In genomic region chr5:88584061-88584460, GRCm38 (mm10) we compare ENCODE assay signal across 10 mouse cellular contexts. TPM values are rescaled to one million over a fixed set of nuclear protein-coding genes. Genes with fewer than 3 reads are reported as not detected.
A peak's percentile ranks its signal among the peaks of the same experiment; 100 is the strongest.
DNase-seq lines count a peak whose midpoint lies in the region; ATAC-seq lines count a peak whose summit lies in the region.
"Had no signal": no experiment of that assay in that cellular context is flagged by ENCODE, and none has a peak within 500 bp of the region (broad histone marks: within the 10 kb centered on the region; RNA-seq: fewer than 3 reads in every experiment).

No protein-coding gene starts in this region.

- peak overlapping the region; percentile 35 for H3K4me2 ChIP-seq in embryonic facial prominence, embryonic 15.5 days (replicated peaks)

- intact Hi-C loops in left cerebral cortex, postnatal 10 days (cut with DNase I): no loop called here

- peak overlapping the region; percentile 19; the same call in 1 of the 2 replicates for H3K4me3 ChIP-seq in heart, embryonic 10.5 days
- H3K4me3 ChIP-seq in embryonic facial prominence, embryonic 15.5 days (replicated peaks): peak overlapping the region; percentile 24
- H3K4me3 ChIP-seq: megakaryocyte, embryonic 14.5 days had no signal

- peak overlapping the region; percentile 53 for H3K27ac ChIP-seq in heart, embryonic 10.5 days
- H3K27ac ChIP-seq in embryonic facial prominence, embryonic 15.5 days (replicated peaks): no peak overlapping the region

- H3K9me3 ChIP-seq in heart, embryonic 10.5 days: no peaks in the 10 kb centered on the region
- no peaks in the 10 kb centered on the region for H3K9me3 ChIP-seq in embryonic facial prominence, embryonic 15.5 days (replicated peaks)
- H3K9me3 ChIP-seq: G1E; megakaryocyte, embryonic 14.5 days had no signal

- ATAC-seq in embryonic facial prominence, embryonic 15.5 days (ENCODE audit: insufficient number of reproducible peaks, low FRiP score, low TSS enrichment, low read depth): no peak
- ATAC-seq in erythroid progenitor cell, adult 5-6 weeks (replicated peaks; ENCODE audit: low FRiP score, poor library complexity, severe bottlenecking): no peak

- no peaks in the 10 kb centered on the region for H3K27me3 ChIP-seq in heart, embryonic 10.5 days (ENCODE audit: insufficient read depth, poor library complexity, severe bottlenecking)
- no peaks in the 10 kb centered on the region for H3K27me3 ChIP-seq in embryonic facial prominence, embryonic 15.5 days
- H3K27me3 ChIP-seq: megakaryocyte, embryonic 14.5 days had no signal

- WGBS in heart, embryonic 10.5 days: 37% methylated on average over 9 of the region's 9 CpGs
- 36% methylated on average over 9 of the region's 9 CpGs for WGBS in embryonic facial prominence, embryonic 15.5 days

- DNase-seq in heart, embryonic 10.5 days (ENCODE audit: low spot score): no peak
- DNase-seq in heart, adult 8-10 months (ENCODE audit: low spot score): no peak
- DNase-seq in adrenal gland, postnatal 36 days: peak; percentile 30 to 42
- DNase-seq in left cerebral cortex, postnatal 10 days (ENCODE audit: extremely low spot score in 1 of 2, low spot score in 2 of 2): peak; percentile 39 to 49
- DNase-seq in right cerebral cortex, postnatal 14 days: peak; percentile 26
- no peak for DNase-seq in frontal cortex, postnatal 25 days (ENCODE audit: low spot score in 2 of 2)

- H3K4me1 ChIP-seq in heart, embryonic 10.5 days: peaks cover 28% of the 10 kb centered on the region
- peaks cover 32% of the 10 kb centered on the region for H3K4me1 ChIP-seq in embryonic facial prominence, embryonic 15.5 days

- no peak overlapping the region for H3K9ac ChIP-seq in embryonic facial prominence, embryonic 15.5 days

- no peaks in the 10 kb centered on the region for H3K36me3 ChIP-seq in heart, embryonic 10.5 days
- H3K36me3 ChIP-seq in embryonic facial prominence, embryonic 15.5 days: no peaks in the 10 kb centered on the region

RNA-seq across cellular contexts. Expression of gene Rufy3, which starts 19.2 kb away (rescaled TPM):
- polyA plus RNA-seq in heart, embryonic 10.5 days (2016; fragmentation: Nextera tagmentation; extraction: Ambion mirVana): 11.5 and 14.3 TPM in 2 replicates
- 10 to 100 TPM; 12.8 to 16.1 (median 14.4) TPM for total RNA-seq in heart, adult 8-10 months (2022)
- total RNA-seq in adrenal gland, postnatal 36 days (2021): 10 to 100 TPM; 22.2 to 30.7 TPM
- polyA plus RNA-seq in embryonic facial prominence, embryonic 15.5 days (2015; fragmentation: Nextera tagmentation; extraction: Ambion mirVana): 14.9 and 17.3 TPM in 2 replicates
- total RNA-seq in left cerebral cortex, postnatal 10 days (2021): 100 to 1,000 TPM; 217 to 229 TPM
- 0.36 and 0.42 TPM in 2 replicates for total RNA-seq in erythroid progenitor cell, adult 5-6 weeks (2015; ENCODE audit: low replicate concordance)
- 4.0 and 9.3 TPM in 2 replicates for total RNA-seq in erythroid progenitor cell, adult 5-6 weeks (2017; ENCODE audit: low replicate concordance)

RNA-seq across cellular contexts. Expression of gene Utp3, which starts 29.8 kb away (rescaled TPM):
- 54.0 and 70.3 TPM in 2 replicates for polyA plus RNA-seq in heart, embryonic 10.5 days (2016; fragmentation: Nextera tagmentation; extraction: Ambion mirVana)
- 10 to 100 TPM; 17.8 to 25.6 (median 21.5) TPM for total RNA-seq in heart, adult 8-10 months (2022)
- total RNA-seq in adrenal gland, postnatal 36 days (2021): 10 to 100 TPM; 32.5 to 34.2 TPM
- 68.3 and 72.3 TPM in 2 replicates for polyA plus RNA-seq in embryonic facial prominence, embryonic 15.5 days (2015; fragmentation: Nextera tagmentation; extraction: Ambion mirVana)
- total RNA-seq in left cerebral cortex, postnatal 10 days (2021): 10 to 100 TPM; 24.6 to 28.0 TPM
- 26.3 and 36.5 TPM in 2 replicates for total RNA-seq in erythroid progenitor cell, adult 5-6 weeks (2015; ENCODE audit: low replicate concordance)
- 27.2 and 28.7 TPM in 2 replicates for total RNA-seq in erythroid progenitor cell, adult 5-6 weeks (2017; ENCODE audit: low replicate concordance)

RNA-seq across cellular contexts. Expression of gene Jchain, which starts 56.4 kb away (rescaled TPM):
- 0.16 TPM in 1 of 2 replicates, not detected in the other for polyA plus RNA-seq in heart, embryonic 10.5 days (2016; fragmentation: Nextera tagmentation; extraction: Ambion mirVana)
- under 1 TPM in 3 of 4 experiments, not detected in 1; 0.22 to 0.63 (median 0.37) TPM for total RNA-seq in heart, adult 8-10 months (2022)
- total RNA-seq in adrenal gland, postnatal 36 days (2021): under 1 TPM; 0.30 TPM
- 0.15 and 0.20 TPM in 2 replicates for polyA plus RNA-seq in embryonic facial prominence, embryonic 15.5 days (2015; fragmentation: Nextera tagmentation; extraction: Ambion mirVana)
- total RNA-seq in left cerebral cortex, postnatal 10 days (2021): under 1 TPM; 0.39 to 0.49 TPM
- total RNA-seq in erythroid progenitor cell, adult 5-6 weeks (2015; ENCODE audit: low replicate concordance): 33.2 and 58.7 TPM in 2 replicates
- 23.1 and 23.7 TPM in 2 replicates for total RNA-seq in erythroid progenitor cell, adult 5-6 weeks (2017; ENCODE audit: low replicate concordance)
- total RNA-seq: G1E had no signal
- polyA plus RNA-seq: G1E had no signal

Comparison
In these comparisons a context has a peak if more than half of its experiments do, and no peak if none do; other contexts are left out.
1. DNase-seq: peak in adrenal gland, postnatal 36 days (2 of 2), left cerebral cortex, postnatal 10 days (2 of 2) and right cerebral cortex, postnatal 14 days (single experiment); none in heart, embryonic 10.5 days (single experiment), heart, adult 8-10 months (single experiment) and frontal cortex, postnatal 25 days (0 of 2).
2. RNA of gene Rufy3, which starts 19.2 kb away (total RNA-seq): 217 to 229 TPM in left cerebral cortex, postnatal 10 days; 22.2 to 30.7 TPM in adrenal gland, postnatal 36 days, 12.8 to 16.1 TPM in heart, adult 8-10 months and 0.36 to 9.3 TPM in erythroid progenitor cell, adult 5-6 weeks; every median in the first group is over 4 times any median in the second.
3. RNA of gene Jchain, which starts 56.4 kb away (total RNA-seq): 23.1 to 58.7 TPM in erythroid progenitor cell, adult 5-6 weeks; 0.39 to 0.49 TPM in left cerebral cortex, postnatal 10 days, 0.22 to 0.63 TPM in heart, adult 8-10 months and 0.30 TPM in adrenal gland, postnatal 36 days; every median in the first group is over 10 times any median in the second.